Mouse (Mus musculus) right cerebral cortex, adult 18-20 months (tissue): ENCODE data around the gene Spi1.
"Not testable (repeated sequence)": the region's sequence is repeated elsewhere in the genome, so short reads cannot be mapped to it uniquely, and the experiment has no call there.

Source experiments
- DNase-seq: peaks from one replicate; pipeline ENCODE4 v3.0.0; 2022; ENCODE audit warnings: mixed read lengths

The Spi1 gene

DNA sequence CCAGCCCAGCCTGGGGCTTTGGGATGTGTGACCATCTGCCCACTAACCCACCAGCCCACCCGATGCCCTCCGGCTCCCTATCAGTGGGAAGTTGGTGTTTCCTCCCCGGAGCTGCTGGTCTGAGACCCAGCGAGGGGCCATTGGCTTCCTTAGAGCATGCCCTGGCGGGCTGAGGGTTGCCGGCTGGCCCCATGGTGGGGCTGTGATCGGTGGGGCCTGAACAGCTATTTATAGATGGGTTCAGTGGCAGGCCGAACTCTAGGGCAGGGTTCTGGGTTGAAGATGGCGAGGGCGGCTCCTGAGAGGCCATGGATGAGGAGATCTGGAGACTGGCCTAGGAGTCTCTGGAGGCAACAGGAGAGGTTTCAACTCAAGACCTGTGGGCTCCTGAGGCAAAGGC is 14.8 kb downstream of the Spi1 start:
- DNase-seq, result no peak

GRCm38 (mm10) chr2:91098156-91098555 is 16.0 kb downstream of the Spi1 start:
- DNase-seq, result no peak

DNA sequence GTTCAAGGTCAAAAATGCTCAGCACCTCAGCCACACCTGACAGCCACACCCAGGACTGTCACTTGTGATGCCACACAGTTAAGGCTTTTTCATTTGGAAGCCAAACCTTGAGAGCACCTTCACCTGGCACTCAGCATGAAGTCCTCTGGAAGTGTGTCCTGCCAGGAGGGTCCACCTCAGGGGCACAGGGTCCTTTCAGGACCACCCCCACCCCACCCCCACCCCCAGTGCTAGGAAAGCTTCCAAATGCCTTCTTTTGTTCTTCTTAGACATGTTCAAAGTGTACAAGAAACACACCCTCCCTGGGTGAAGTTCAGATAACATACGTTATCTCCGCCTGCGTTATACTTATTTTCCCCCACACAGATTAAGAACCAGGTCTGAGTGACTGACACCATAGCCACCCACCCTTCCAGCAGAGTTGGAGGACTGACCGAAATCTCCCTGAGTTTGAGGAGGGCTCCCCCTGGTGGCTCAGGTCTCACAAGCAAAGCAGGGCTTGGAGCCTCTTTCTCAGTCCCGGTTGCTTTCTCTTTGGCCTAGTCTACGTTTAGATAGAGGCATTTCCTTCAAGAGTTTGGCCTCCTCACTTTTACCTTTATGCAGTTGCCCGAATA is 19.0 kb downstream of the Spi1 start:
- peak; percentile 88 for DNase-seq

DNA sequence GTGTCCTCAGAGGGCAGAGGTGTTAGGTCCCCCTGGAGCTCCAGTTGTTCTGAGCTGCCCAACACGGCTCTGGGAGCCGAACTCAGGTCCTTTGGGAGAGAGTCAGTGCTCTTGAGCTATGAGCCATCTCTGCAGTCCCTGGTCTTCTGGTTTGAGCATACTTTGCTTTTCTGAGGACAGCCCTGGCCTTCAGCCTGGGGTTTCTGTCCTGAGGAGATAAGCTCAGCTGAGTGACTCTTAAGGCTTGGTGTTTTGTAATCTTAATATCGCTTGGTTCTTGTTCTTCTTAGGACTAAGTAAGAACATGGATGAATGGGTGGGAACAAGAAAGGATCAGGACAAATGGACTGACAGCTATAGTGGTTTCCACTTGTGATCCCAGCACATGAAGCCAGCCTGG is 26.0 kb downstream of the Spi1 start:
- no peak for DNase-seq

GRCm38 (mm10) chr2:91109241-91109640 is 27.1 kb downstream of the Spi1 start:
- no peak for DNase-seq

DNA sequence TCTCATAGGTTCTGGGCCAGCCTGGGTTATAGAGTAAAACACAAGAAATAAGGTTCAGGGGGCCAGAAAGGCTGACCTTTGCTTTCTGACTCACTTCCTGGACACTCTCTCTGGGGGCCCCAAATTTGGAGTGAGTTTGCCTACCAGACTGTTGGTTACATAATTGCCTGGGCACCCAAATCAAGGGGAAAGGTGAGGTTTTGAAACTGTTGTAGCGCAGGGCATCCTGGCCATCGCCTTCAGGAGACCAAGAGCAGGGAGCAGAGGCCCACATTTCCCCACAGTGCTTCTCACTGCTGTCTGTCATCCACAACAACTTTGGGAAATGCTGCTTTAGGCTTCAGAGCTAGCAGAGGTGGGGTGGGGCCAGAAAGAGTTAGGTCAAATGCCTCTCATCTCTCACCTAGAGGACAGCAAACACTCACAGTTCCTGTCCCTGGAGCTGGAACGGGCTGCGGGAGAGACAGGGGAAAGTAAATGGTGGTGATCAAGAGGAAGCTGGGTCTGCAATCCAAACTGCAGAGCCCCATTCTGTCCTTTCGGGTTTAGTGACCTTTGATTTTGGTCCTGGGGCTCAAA is 27.7 kb downstream of the Spi1 start:
- DNase-seq, result no peak

GRCm38 (mm10) chr2:91110429-91110828 is 28.2 kb downstream of the Spi1 start:
- no peak for DNase-seq

DNA sequence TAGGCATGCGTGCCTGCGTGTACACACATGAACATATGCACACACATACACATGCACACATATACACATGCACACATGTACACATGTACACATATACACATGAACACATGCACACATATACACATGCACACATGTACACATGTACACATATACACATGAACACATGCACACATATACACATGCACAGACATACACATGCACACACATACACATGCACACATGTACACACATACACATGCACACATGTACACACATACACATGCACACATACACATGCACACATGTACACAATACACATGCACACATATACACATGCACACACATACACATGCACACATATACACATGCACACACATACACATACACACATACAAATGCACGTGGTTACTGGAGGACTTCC is 29.6 kb downstream of the Spi1 start:
- not testable (repeated sequence) for DNase-seq

- DNase-seq, result no peak
Observed at GRCm38 (mm10) chr2:91112491-91112890, 30.3 kb downstream of the Spi1 start.

GRCm38 (mm10) chr2:91113334-91113733 is 31.1 kb downstream of the Spi1 start:
- no peak for DNase-seq

- DNase-seq, result no peak
Observed at GRCm38 (mm10) chr2:91113852-91114251, 31.7 kb downstream of the Spi1 start.

DNA sequence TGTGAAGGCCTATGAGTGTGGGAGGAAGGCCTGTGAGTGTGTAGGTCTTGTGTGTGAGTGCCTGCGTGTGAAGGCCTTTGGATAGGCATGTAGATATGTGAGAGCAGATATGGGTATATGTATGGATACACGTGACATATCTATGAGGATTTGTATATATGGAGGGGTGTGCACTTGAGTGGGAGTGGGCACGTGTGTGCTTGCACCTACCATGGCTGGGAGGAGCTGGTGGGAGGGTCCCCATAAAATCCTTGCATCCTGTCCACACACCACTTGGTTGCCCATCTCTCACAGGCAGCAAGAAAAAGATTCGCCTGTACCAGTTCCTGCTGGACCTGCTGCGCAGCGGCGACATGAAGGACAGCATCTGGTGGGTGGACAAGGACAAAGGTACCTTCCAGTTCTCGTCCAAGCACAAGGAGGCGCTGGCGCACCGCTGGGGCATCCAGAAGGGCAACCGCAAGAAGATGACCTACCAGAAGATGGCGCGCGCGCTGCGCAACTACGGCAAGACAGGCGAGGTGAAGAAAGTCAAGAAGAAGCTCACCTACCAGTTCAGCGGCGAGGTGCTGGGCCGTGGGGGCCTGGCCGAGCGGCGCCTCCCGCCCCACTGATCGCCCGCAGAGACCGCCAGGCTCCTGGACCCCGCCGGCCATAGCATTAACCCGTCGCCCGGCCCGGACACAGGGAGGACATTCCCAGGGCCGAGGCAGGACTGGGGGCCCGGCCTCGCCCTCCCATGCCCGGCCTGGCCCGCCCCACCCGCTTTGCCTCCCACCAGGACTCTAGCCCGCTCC is 32.8 kb downstream of the Spi1 start:
- DNase-seq, result peak; percentile 92

GRCm38 (mm10) chr2:91115578-91115970 is 33.4 kb downstream of the Spi1 start:
- no peak for DNase-seq

DNA sequence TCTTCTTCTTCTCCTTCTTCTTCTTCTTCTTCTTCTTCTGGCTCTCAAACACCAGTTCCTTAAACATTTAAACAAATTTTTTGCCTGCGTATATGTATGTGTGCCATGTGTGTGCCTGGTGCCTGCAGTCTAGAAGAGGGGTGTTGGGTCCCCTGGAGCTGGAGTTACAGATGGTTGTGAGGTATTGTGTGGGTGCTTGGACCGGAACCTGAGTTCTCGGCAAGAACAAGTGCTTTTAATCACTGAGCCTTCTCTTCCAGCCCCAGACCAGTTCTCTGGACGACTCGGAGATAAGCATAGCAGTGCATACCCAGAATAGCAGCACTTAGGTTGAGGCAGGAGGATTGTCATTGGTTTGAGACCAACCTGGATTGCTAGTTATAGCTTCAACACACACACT is 34.7 kb downstream of the Spi1 start:
- no peak for DNase-seq

DNA sequence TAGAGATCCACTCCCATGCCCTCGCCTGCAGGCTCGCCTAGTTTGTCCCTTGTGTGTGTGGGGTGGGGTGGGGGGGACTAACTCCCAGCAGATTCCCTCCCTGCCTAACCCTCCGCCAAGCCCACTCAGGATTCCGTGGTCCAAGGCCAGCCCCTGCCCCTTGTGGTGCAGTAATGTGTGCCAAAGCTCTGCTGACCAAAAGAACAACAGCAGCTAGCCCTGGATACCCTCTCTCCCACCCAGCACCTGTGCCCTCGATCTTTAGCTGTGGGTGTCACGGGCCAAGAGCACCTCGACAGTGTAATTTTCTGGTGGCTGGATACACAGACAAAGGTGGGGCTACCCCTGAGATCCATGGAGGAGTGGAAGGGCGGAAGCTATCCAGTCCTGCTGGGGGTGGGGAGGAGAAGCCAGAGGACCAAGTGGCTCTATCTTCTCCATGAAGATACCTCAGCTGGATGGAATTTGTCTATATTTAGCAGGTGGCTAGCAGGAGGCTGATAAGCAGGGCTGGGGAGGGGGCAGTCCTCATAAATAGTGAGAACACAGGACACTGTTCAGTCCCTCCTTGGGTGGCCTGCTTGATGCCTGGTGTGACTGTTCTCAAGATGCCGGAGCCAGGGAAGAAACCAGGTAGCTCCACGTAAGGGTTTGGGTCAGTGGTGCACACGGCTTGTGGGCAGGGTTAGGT is 35.5 kb downstream of the Spi1 start, which contains the start of gene Mybpc3:
Mybpc3 (plus strand) TSS at position 560 of the 691 bp plus-strand sequence.
- no peak for DNase-seq

GRCm38 (mm10) chr2:91118647-91119046 is 36.5 kb downstream of the Spi1 start:
- no peak for DNase-seq

DNA sequence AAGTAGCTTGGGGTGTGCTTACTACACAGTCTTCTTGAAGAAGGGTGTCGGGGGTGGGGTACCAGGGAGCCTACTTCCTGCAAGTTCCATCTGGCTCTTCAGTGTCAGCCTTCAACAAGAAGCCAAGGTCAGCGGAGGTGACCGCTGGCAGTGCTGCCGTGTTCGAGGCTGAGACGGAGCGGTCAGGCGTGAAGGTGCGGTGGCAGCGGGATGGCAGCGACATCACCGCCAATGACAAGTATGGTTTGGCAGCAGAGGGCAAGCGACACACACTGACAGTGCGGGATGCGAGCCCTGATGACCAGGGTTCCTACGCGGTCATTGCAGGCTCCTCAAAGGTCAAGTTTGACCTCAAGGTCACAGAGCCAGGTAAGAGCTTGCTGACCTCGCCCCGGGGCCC is 36.9 kb downstream of the Spi1 start:
- no peak for DNase-seq

DNA sequence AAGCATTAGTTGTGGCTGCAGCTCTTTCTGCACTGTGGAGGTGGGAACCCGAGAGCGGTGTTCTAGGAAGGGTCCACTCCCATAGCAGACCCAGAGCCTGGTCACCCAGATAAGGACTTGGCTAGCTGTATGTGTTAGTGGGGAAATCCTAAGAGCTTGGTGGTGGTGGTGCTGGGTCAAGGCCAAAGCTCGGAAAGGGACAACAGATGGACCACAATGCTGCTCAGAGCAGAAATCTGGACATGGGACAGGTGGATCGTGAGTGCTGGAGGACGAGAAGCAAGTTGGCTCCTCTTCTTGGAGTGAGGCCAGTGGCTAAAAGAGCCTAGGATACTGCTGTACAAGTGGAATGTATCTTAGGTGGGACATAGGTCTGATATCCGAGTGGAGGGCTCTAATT is 37.4 kb downstream of the Spi1 start:
- no peak for DNase-seq

GRCm38 (mm10) chr2:91120261-91120671 is 38.1 kb downstream of the Spi1 start:
- no peak for DNase-seq

DNA sequence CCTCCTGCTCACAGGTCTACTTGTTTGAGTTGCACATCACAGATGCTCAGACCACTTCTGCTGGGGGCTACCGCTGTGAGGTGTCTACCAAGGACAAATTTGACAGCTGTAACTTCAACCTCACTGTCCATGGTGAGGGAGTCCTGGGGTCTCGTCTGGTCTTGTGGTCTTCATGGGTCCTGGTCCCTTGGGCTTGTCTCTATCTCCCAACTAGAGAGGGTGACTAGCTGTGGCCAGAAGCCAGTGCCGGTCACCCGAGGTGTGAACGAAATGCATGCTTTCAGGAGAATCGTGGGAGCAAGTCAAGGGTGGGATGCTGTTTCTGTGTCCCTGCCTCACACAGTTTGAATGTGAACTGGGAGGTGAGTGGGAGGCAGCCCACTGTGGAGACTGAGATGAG is 38.8 kb downstream of the Spi1 start:
- DNase-seq, result no peak

DNA sequence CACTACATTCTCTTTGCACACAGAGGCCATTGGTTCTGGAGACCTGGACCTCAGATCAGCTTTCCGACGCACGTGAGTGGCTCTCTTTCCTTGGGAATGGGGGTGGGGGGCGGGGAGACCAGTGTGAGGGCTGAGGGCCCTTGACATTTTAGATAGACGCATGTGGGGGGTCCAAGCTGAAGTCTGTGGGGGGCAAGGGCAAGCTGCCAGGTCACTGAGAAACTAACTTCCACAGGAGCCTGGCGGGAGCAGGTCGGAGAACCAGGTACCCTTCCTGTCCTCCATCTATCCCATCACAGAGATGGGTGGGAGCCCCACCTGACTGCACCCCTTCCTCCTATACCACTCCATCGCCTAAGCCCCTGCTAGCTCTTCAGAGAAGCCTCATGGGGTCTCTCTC is 39.3 kb downstream of the Spi1 start:
- DNase-seq, result no peak

DNA sequence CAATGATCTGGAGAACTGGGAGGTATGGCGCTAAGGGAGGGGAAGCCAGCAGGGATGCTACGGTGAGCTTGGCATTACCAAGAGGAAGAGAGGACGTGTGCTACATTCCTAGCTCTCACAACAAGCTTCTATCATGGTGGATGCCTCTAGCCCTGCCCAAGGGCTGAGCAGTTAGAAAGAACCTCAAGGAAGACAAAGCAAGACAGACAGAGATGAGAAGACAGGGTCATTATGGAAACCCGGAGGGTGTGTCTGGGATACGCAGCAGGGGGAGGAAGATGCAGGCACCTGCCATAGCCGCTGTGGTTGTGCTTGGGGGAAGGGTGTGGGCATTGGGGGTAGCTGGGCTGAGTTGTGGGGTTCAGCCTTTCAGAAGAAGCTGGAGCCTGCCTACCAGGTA is 41.3 kb downstream of the Spi1 start:
- DNase-seq, result no peak

- no peak for DNase-seq
Observed at GRCm38 (mm10) chr2:91125101-91125500, 42.9 kb downstream of the Spi1 start.

- DNase-seq, result no peak
Observed at GRCm38 (mm10) chr2:91128761-91129160, 46.6 kb downstream of the Spi1 start.
